33 mouse cellular contexts compared by ENCODE assay signal in genomic region chr3:69221806-69222501, GRCm38 (mm10). TPM values are rescaled to one million over a fixed set of nuclear protein-coding genes. Genes with fewer than 3 reads are reported as not detected.
A peak's percentile ranks its signal among the peaks of the same experiment; 100 is the strongest.
DNase-seq lines count a peak whose midpoint lies in the region; ATAC-seq and TF ChIP-seq lines count a peak whose summit lies in the region.
"Had no signal": no experiment of that assay in that cellular context is flagged by ENCODE, and none has a peak within 500 bp of the region (broad histone marks: within the 10 kb centered on the region; RNA-seq: fewer than 3 reads in every experiment).

Gene Arl14 (plus strand): TSS chr3:69222419.

- no peak for ATAC-seq in lung, embryonic 15.5 days (ENCODE audit: borderline replicate concordance, extremely low read depth, low FRiP score, low TSS enrichment)
- ATAC-seq in intestine, embryonic 16.5 days, result peak; percentile 89
- peak; percentile 91 for ATAC-seq in stomach, embryonic 16.5 days (ENCODE audit: insufficient read depth, low FRiP score)
- ATAC-seq: inflammation-experienced regulatory T-cells, adult 6 months; liver, embryonic 12.5 days had no signal

- H3K27ac ChIP-seq in lung, embryonic 15.5 days, result peak within 1 kb of the TSS; percentile 48; the same call in 1 of the 2 replicates
- no peak within 1 kb of the TSS for H3K27ac ChIP-seq in intestine, embryonic 16.5 days (ENCODE audit: low read length)
- peak within 1 kb of the TSS; percentile 66 for H3K27ac ChIP-seq in stomach, embryonic 16.5 days (ENCODE audit: low read length)
- H3K27ac ChIP-seq: embryonic facial prominence, embryonic 13.5 days; forebrain, embryonic 12.5 days; hindbrain, embryonic 14.5 days; kidney, embryonic 15.5 days; limb, embryonic 13.5 days; liver, embryonic 12.5 days; midbrain, embryonic 12.5 days had no signal

- TF ChIP-seq CTCF in lung, adult 2 months (IDR thresholded peaks at IDR 0.05; ENCODE audit: insufficient read depth, low read length), result no peak

- no peaks in the 10 kb centered on the region for H3K36me3 ChIP-seq in lung, embryonic 15.5 days
- H3K36me3 ChIP-seq in intestine, embryonic 16.5 days (ENCODE audit: control insufficient read depth, insufficient read depth, low read length), result no peaks in the 10 kb centered on the region
- H3K36me3 ChIP-seq in stomach, embryonic 16.5 days (ENCODE audit: control insufficient read depth, insufficient read depth, low read length), result no peaks in the 10 kb centered on the region
- H3K36me3 ChIP-seq: embryonic facial prominence, embryonic 13.5 days; forebrain, embryonic 12.5 days; kidney, embryonic 15.5 days; limb, embryonic 13.5 days; liver, embryonic 12.5 days; midbrain, embryonic 12.5 days had no signal

- no peak within 1 kb of the TSS for H3K9ac ChIP-seq in lung, embryonic 15.5 days
- no peak within 1 kb of the TSS for H3K9ac ChIP-seq in intestine, embryonic 16.5 days (ENCODE audit: low read depth, low read length)
- H3K9ac ChIP-seq in stomach, embryonic 16.5 days (ENCODE audit: low read length), result peak within 1 kb of the TSS; percentile 58
- H3K9ac ChIP-seq: embryonic facial prominence, embryonic 13.5 days; forebrain, embryonic 12.5 days; hindbrain, embryonic 14.5 days; kidney, embryonic 15.5 days; limb, embryonic 13.5 days; liver, embryonic 12.5 days; midbrain, embryonic 12.5 days had no signal

- H3K27me3 ChIP-seq in lung, embryonic 15.5 days, result no peaks in the 10 kb centered on the region
- H3K27me3 ChIP-seq in intestine, embryonic 16.5 days (replicated peaks; ENCODE audit: control insufficient read depth, insufficient read depth, low read length), result no peaks in the 10 kb centered on the region
- no peaks in the 10 kb centered on the region for H3K27me3 ChIP-seq in stomach, embryonic 16.5 days (ENCODE audit: control insufficient read depth, insufficient read depth, low read length)
- H3K27me3 ChIP-seq: embryonic facial prominence, embryonic 13.5 days; forebrain, embryonic 12.5 days; kidney, embryonic 15.5 days; limb, embryonic 13.5 days; liver, embryonic 12.5 days; midbrain, embryonic 12.5 days had no signal

- peak within 1 kb of the TSS; percentile 42 for H3K4me2 ChIP-seq in lung, embryonic 15.5 days
- H3K4me2 ChIP-seq in intestine, embryonic 16.5 days (ENCODE audit: low read depth, low read length), result peak within 1 kb of the TSS; percentile 39
- peak within 1 kb of the TSS; percentile 25 for H3K4me2 ChIP-seq in stomach, embryonic 16.5 days (ENCODE audit: low read depth, low read length)
- H3K4me2 ChIP-seq: embryonic facial prominence, embryonic 13.5 days; forebrain, embryonic 12.5 days; hindbrain, embryonic 14.5 days; kidney, embryonic 15.5 days; limb, embryonic 13.5 days; liver, embryonic 12.5 days; midbrain, embryonic 12.5 days had no signal

- peak within 1 kb of the TSS; percentile 24 for H3K4me3 ChIP-seq in lung, embryonic 15.5 days
- H3K4me3 ChIP-seq in lung, adult 2 months (replicated peaks; ENCODE audit: extremely low read depth, low read depth, low read length), result no peak within 1 kb of the TSS
- H3K4me3 ChIP-seq in intestine, embryonic 16.5 days (ENCODE audit: low read length), result peak within 1 kb of the TSS; percentile 11
- H3K4me3 ChIP-seq in stomach, embryonic 16.5 days (replicated peaks; ENCODE audit: low read length), result peak within 1 kb of the TSS; percentile 37
- H3K4me3 ChIP-seq: embryonic facial prominence, embryonic 13.5 days; erythroblast, embryonic 14.5 days; forebrain, embryonic 12.5 days; kidney, embryonic 15.5 days; limb, embryonic 13.5 days; liver, embryonic 12.5 days; midbrain, embryonic 12.5 days had no signal

- 40% methylated on average over 8 of the region's 8 CpGs for WGBS in lung, embryonic 15.5 days
- 58% methylated on average over 8 of the region's 8 CpGs for WGBS in lung, adult 2 months
- 40% methylated on average over 8 of the region's 8 CpGs for WGBS in intestine, embryonic 16.5 days
- 41% methylated on average over 8 of the region's 8 CpGs for WGBS in stomach, embryonic 16.5 days

- H3K4me1 ChIP-seq in lung, embryonic 15.5 days, result no peaks in the 10 kb centered on the region
- no peaks in the 10 kb centered on the region for H3K4me1 ChIP-seq in lung, adult 2 months (ENCODE audit: control insufficient read depth, insufficient read depth, low read length)
- no peaks in the 10 kb centered on the region for H3K4me1 ChIP-seq in intestine, embryonic 16.5 days (ENCODE audit: control insufficient read depth, insufficient read depth, low read length)
- no peaks in the 10 kb centered on the region for H3K4me1 ChIP-seq in stomach, embryonic 16.5 days (ENCODE audit: control insufficient read depth, insufficient read depth, low read length)
- H3K4me1 ChIP-seq: embryonic facial prominence, embryonic 13.5 days; forebrain, embryonic 12.5 days; kidney, embryonic 15.5 days; limb, embryonic 13.5 days; liver, embryonic 12.5 days; midbrain, embryonic 12.5 days had no signal

- H3K9me3 ChIP-seq in lung, embryonic 15.5 days, result no peaks in the 10 kb centered on the region
- no peaks in the 10 kb centered on the region for H3K9me3 ChIP-seq in intestine, embryonic 16.5 days (ENCODE audit: control insufficient read depth, low read length)
- H3K9me3 ChIP-seq in stomach, embryonic 16.5 days (replicated peaks; ENCODE audit: control insufficient read depth, low read length), result no peaks in the 10 kb centered on the region
- H3K9me3 ChIP-seq: embryonic facial prominence, embryonic 13.5 days; forebrain, embryonic 12.5 days; kidney, embryonic 15.5 days; limb, embryonic 13.5 days; liver, embryonic 12.5 days; midbrain, embryonic 12.5 days had no signal

- no peak for DNase-seq in lung, adult 2 months
- DNase-seq in 3T3-L1 (ENCODE audit: low read depth, low spot score), result peak; percentile 67
- DNase-seq in gastrocnemius, adult 8-10 months (ENCODE audit: low spot score in 2 of 2), result no peak
- no peak for DNase-seq in spleen, postnatal 36 days (ENCODE audit: low spot score in 2 of 2)
- DNase-seq: adrenal gland, postnatal 10 days; cerebellum, adult 2 months; cerebellum, postnatal 36 days; embryo, embryonic 11 days; heart, postnatal 4 days; kidney, postnatal 36 days; lung, adult 18-20 months; thymus, postnatal 25 days had no signal

- no peak for TF ChIP-seq POLR2A in lung, adult 2 months (IDR thresholded peaks at IDR 0.05; ENCODE audit: borderline replicate concordance, extremely low read depth, low read depth, low read length)

RNA-seq across cellular contexts. Expression of gene Arl14, which starts in this region (rescaled TPM):
- polyA plus RNA-seq in lung, embryonic 15.5 days (2015; fragmentation: Nextera tagmentation; extraction: Ambion mirVana), result 1.1 TPM in 2 replicates
- polyA plus RNA-seq in lung, adult 2 months (2012; rRNA removed), result not detected in 2 replicates
- polyA plus RNA-seq in intestine, embryonic 16.5 days (2015; fragmentation: Nextera tagmentation; extraction: Ambion mirVana), result 1.4 and 1.6 TPM in 2 replicates
- 19.0 and 20.5 TPM in 2 replicates for polyA plus RNA-seq in stomach, embryonic 16.5 days (2015; fragmentation: Nextera tagmentation; extraction: Ambion mirVana)
- total RNA-seq in gastrocnemius, adult 8-10 months (2022), result not detected
- total RNA-seq: adrenal gland, postnatal 10 days; gastrocnemius, adult 18-20 months; gastrocnemius, postnatal 4 days; heart, postnatal 4 days; left cerebral cortex, adult 18-20 months; left cerebral cortex, postnatal 25 days; megakaryocyte, adult 5-6 weeks; MEL had no signal
- polyA plus RNA-seq: C2C12; cerebellum, adult 2 months; embryonic facial prominence, embryonic 13.5 days; erythroblast, embryonic 14.5 days; forebrain, embryonic 12.5 days; heart, embryonic 16.5 days; hindbrain, embryonic 14.5 days; inflammation-experienced regulatory T-cells, adult 6 months; limb, embryonic 13.5 days; liver, embryonic 12.5 days; midbrain, embryonic 12.5 days; neural tube, embryonic 11.5 days had no signal
